21 mouse cellular contexts compared by ENCODE assay signal in the genomic region with DNA sequence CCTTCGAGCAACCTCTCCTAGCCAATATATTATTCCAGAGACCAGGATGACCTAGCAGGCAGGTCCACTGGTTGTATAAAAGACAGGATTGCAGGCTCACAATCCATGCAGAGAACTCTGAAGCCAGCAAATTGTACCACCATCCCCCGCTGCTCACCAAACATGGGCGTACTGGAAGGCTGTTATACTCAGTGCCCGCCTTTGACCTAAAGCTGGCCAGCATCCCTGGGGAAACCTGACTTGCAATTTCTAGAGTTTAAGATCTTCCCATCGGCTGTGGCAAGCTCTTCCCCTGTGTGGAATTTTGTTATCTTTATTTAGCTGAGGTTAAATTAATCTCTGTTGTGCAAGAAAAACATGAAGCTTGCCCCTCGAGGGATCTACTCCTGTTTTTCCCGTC.
"Had no signal": no experiment of that assay in that cellular context is flagged by ENCODE, and none has a peak within 500 bp of the region (broad histone marks: within the 10 kb centered on the region; RNA-seq: fewer than 3 reads in every experiment).

No protein-coding gene starts in this region.

- H3K4me2 ChIP-seq: limb, embryonic 12.5 days; limb, embryonic 15.5 days; liver, embryonic 11.5 days; lung, embryonic 14.5 days; midbrain, embryonic 12.5 days; neural tube, embryonic 13.5 days; stomach, embryonic 15.5 days had no signal

- H3K9me3 ChIP-seq: limb, embryonic 12.5 days; limb, embryonic 15.5 days; midbrain, embryonic 12.5 days; neural tube, embryonic 13.5 days; stomach, embryonic 15.5 days had no signal

- H3K4me3 ChIP-seq: layer of hippocampus, adult 2 months; limb, embryonic 12.5 days; limb, embryonic 15.5 days; midbrain, embryonic 12.5 days; myocyte; neural tube, embryonic 13.5 days; stomach, embryonic 15.5 days had no signal

- H3K9ac ChIP-seq: limb, embryonic 12.5 days; limb, embryonic 15.5 days; liver, embryonic 14.5 days; liver, postnatal 0 days; lung, embryonic 14.5 days; midbrain, embryonic 12.5 days; neural tube, embryonic 13.5 days; stomach, embryonic 15.5 days had no signal

- H3K27ac ChIP-seq: kidney, postnatal 0 days; layer of hippocampus, adult 2 months; limb, embryonic 12.5 days; limb, embryonic 15.5 days; liver, embryonic 14.5 days; macrophage; midbrain, embryonic 12.5 days; neural tube, embryonic 13.5 days; stomach, embryonic 15.5 days had no signal

- H3K4me1 ChIP-seq: stomach, embryonic 15.5 days had no signal

- ATAC-seq: lung, postnatal 0 days; midbrain, embryonic 16.5 days had no signal

- H3K27me3 ChIP-seq: limb, embryonic 12.5 days; limb, embryonic 15.5 days; midbrain, embryonic 12.5 days; neural tube, embryonic 13.5 days; stomach, embryonic 15.5 days had no signal

- DNase-seq: layer of hippocampus, postnatal 36 days; left cerebral cortex, postnatal 4 days; liver, postnatal 0 days; lung, embryonic 14.5 days; retina, postnatal 1 day; right cerebral cortex, postnatal 25 days; spleen, adult 18-20 months; thymus, postnatal 25 days had no signal
